Mouse (Mus musculus) CH12.LX (cell line): ENCODE measurements around the gene Fbf1. TPM values are rescaled to one million over a fixed set of nuclear protein-coding genes. Genes with fewer than 3 reads are reported as not detected.

ENCODE experiments used
- DNase-seq: peaks from one replicate; pipeline ENCODE4 v3.0.0-alpha.2; 2013; ENCODE audit errors: extremely low read depth
- H3K27ac ChIP-seq: 2 replicates; pipeline ENCODE4 v1.5.1; 2012; ENCODE audit warnings: low read depth, mild to moderate bottlenecking, control low read depth, moderate library complexity; ENCODE audit not compliant: insufficient read depth
- H3K27me3 ChIP-seq: replicated peaks from 2 replicates; pipeline ENCODE3; 2012; ENCODE audit warnings: inconsistent platforms
- H3K36me3 ChIP-seq, 2 experiments: replicated peaks in 1 of 2; 2 replicates each; pipeline versions ENCODE3 to v1.6.1; 2012; ENCODE audit warnings: inconsistent platforms in 1 of 2, low read length in 1 of 2, mild to moderate bottlenecking in 1 of 2, mixed read lengths in 1 of 2, moderate library complexity in 1 of 2; ENCODE audit not compliant: control insufficient read depth in 1 of 2, insufficient read depth in 1 of 2
- H3K4me1 ChIP-seq, 2 experiments: 2 replicates each; pipeline ENCODE4 v1.6.1; 2012; ENCODE audit warnings: inconsistent platforms in 1 of 2, moderate library complexity in 1 of 2; ENCODE audit not compliant: insufficient read depth in 2 of 2, control insufficient read depth in 1 of 2
- H3K4me2 ChIP-seq: 2 replicates; pipeline ENCODE4 v1.6.1; 2012; ENCODE audit warnings: low read depth, mild to moderate bottlenecking, control low read depth; ENCODE audit not compliant: poor library complexity, insufficient read depth, severe bottlenecking
- H3K4me3 ChIP-seq, 3 experiments: fragments of 150-350 bp in 1 of 3; sonication (generic) in 1 of 3; replicated peaks in 1 of 3; 2 replicates each; pipeline versions ENCODE3 to v1.5.1; 2011 to 2012; ENCODE audit warnings: low read depth in 2 of 3, low read length in 2 of 3, mild to moderate bottlenecking in 2 of 3, moderate library complexity in 2 of 3, control low read depth in 1 of 3, improper control_type of control experiment in 1 of 3, inconsistent platforms in 1 of 3, mixed read lengths in 1 of 3; ENCODE audit not compliant: poor library complexity in 1 of 3
- H3K79me2 ChIP-seq: replicated peaks from 2 replicates; pipeline ENCODE4 v1.6.1; 2012; ENCODE audit warnings: mild to moderate bottlenecking, moderate library complexity; ENCODE audit not compliant: control insufficient read depth, poor library complexity, insufficient read depth, severe bottlenecking; ENCODE audit errors: extremely low read depth
- H3K9ac ChIP-seq: 2 replicates; pipeline ENCODE4 v1.6.1; 2012; ENCODE audit warnings: low read depth, mild to moderate bottlenecking, control low read depth, moderate library complexity; ENCODE audit not compliant: insufficient read depth
- H3K9me3 ChIP-seq: replicated peaks from 2 replicates; pipeline ENCODE3; 2012; ENCODE audit warnings: low read length, inconsistent platforms, mixed read lengths
- BHLHE40 ChIP-seq: IDR thresholded peaks from 2 replicates; pipeline ENCODE4 v1.6.1; 2011; ENCODE audit warnings: mild to moderate bottlenecking, low read depth, low read length, improper control_type of control experiment
- CTCF ChIP-seq, 2 experiments: IDR thresholded peaks in 1 of 2; conservative IDR thresholded peaks in 1 of 2; 2 replicates each; pipeline ENCODE4 v1.5.1; 2011 to 2012; ENCODE audit warnings: low read depth in 2 of 2, low read length in 2 of 2, improper control_type of control experiment in 1 of 2, inconsistent platforms in 1 of 2, mild to moderate bottlenecking in 1 of 2, moderate library complexity in 1 of 2
- E2F4 ChIP-seq: IDR thresholded peaks from 2 replicates; pipeline ENCODE4 v1.6.1; 2011; ENCODE audit warnings: low read depth, low read length, improper control_type of control experiment; ENCODE audit not compliant: insufficient replicate concordance
- JUND ChIP-seq: conservative IDR thresholded peaks from 2 replicates; pipeline ENCODE4 v1.6.1; 2011; ENCODE audit warnings: low read depth, low read length, improper control_type of control experiment
- KAT2A ChIP-seq: IDR thresholded peaks from 2 replicates; pipeline ENCODE4 v1.6.1; 2012; ENCODE audit warnings: low read length, improper control_type of control experiment, inconsistent platforms; ENCODE audit not compliant: insufficient replicate concordance
- MAZ ChIP-seq: IDR thresholded peaks from 2 replicates; pipeline ENCODE4 v1.6.1; 2012; ENCODE audit warnings: low read depth, mild to moderate bottlenecking, inconsistent platforms, low read length, improper control_type of control experiment, moderate library complexity
- MEF2A ChIP-seq: IDR thresholded peaks from 2 replicates; pipeline ENCODE4 v1.6.1; 2014; ENCODE audit warnings: low read depth, mild to moderate bottlenecking, inconsistent platforms, low read length, improper control_type of control experiment, borderline replicate concordance
- MYC ChIP-seq: IDR thresholded peaks from 2 replicates; pipeline ENCODE4 v1.6.1; 2011; ENCODE audit warnings: low read depth, mild to moderate bottlenecking, improper control_type of control experiment, low read length
- NELFE ChIP-seq: IDR thresholded peaks from 2 replicates; pipeline ENCODE4 v1.6.1; 2011; ENCODE audit warnings: low read depth, low read length, improper control_type of control experiment
- NRF1 ChIP-seq: IDR thresholded peaks from 2 replicates; pipeline ENCODE4 v1.6.1; 2014; ENCODE audit warnings: low read depth, mild to moderate bottlenecking, inconsistent platforms, low read length, improper control_type of control experiment, moderate library complexity
- POLR2A ChIP-seq: IDR thresholded peaks from 2 replicates; pipeline ENCODE4 v1.6.1; 2011; ENCODE audit warnings: low read depth, mild to moderate bottlenecking, improper control_type of control experiment, low read length
- POLR2AphosphoS2 ChIP-seq: IDR thresholded peaks from 2 replicates; pipeline ENCODE4 v1.6.1; 2011; ENCODE audit warnings: low read depth, low read length, improper control_type of control experiment
- RAD21 ChIP-seq: IDR thresholded peaks from 2 replicates; pipeline ENCODE4 v1.6.1; 2011; ENCODE audit warnings: low read depth, mild to moderate bottlenecking, low read length, improper control_type of control experiment, moderate library complexity
- SIN3A ChIP-seq: IDR thresholded peaks from 2 replicates; pipeline ENCODE4 v1.6.1; 2012; ENCODE audit warnings: low read length, improper control_type of control experiment, inconsistent platforms
- TCF12 ChIP-seq: IDR thresholded peaks from 2 replicates; pipeline ENCODE4 v1.6.1; 2014; ENCODE audit warnings: low read depth, mild to moderate bottlenecking, inconsistent platforms, low read length, improper control_type of control experiment
- UBTF ChIP-seq: IDR thresholded peaks from 2 replicates; pipeline ENCODE4 v1.6.1; 2012; ENCODE audit warnings: low read depth, mild to moderate bottlenecking, inconsistent platforms, low read length, improper control_type of control experiment, moderate library complexity
- USF2 ChIP-seq: conservative IDR thresholded peaks from 2 replicates; pipeline ENCODE4 v1.6.1; 2011; ENCODE audit warnings: low read depth, low read length, improper control_type of control experiment
- ZC3H11A ChIP-seq: IDR thresholded peaks from 2 replicates; pipeline ENCODE4 v1.6.1; 2012; ENCODE audit warnings: low read depth, mild to moderate bottlenecking, inconsistent platforms, low read length, improper control_type of control experiment
- ZKSCAN1 ChIP-seq: IDR thresholded peaks from 2 replicates; pipeline ENCODE4 v1.6.1; 2012; ENCODE audit warnings: low read depth, inconsistent platforms, low read length, improper control_type of control experiment, borderline replicate concordance
- ZNF384 ChIP-seq: IDR thresholded peaks from 2 replicates; pipeline ENCODE4 v1.6.1; 2012; ENCODE audit warnings: low read depth, low read length, improper control_type of control experiment, inconsistent platforms
- dilution Hi-C: fragments of 300-500 bp; cut with MboI; formaldehyde crosslinking; loops from 2 replicates; pipeline ENCODE4 v1.14.3; 2020; ENCODE audit warnings: low sequenced_read_pairs; ENCODE audit not compliant: extremely low pct_unique_long_range_greater_than_20kb, extremely low pct_ligation_motif_present
- in situ Hi-C: fragments of 300-500 bp; cut with MboI; formaldehyde crosslinking; loops from 3 replicates; pipeline ENCODE4 v1.14.3; 2019; ENCODE audit warnings: low sequenced_read_pairs, low pct_ligation_motif_present, low pct_unique_long_range_greater_than_20kb, mixed read lengths
- polyA plus RNA-seq: library from polyadenylated mRNA; unstranded; fragments of >175 nt; gene quantifications from 2 replicates; pipeline ENCODE4 v1.2.1, GENCODE M21; 2012; ENCODE audit warnings: low read depth; ENCODE audit not compliant: insufficient read length
- total RNA-seq, 2 experiments: library from RNA; depleted of rRNA; stranded (reverse); fragments of 300-350 nt in 1 of 2; fragments of >200 nt in 1 of 2; gene quantifications; 2 replicates each; pipeline ENCODE4 v1.2.3; 2012 to 2014

Fbf1 gene
- total and polyA plus RNA-seq, 3 experiments = 23.9 to 44.8 (median 39.0) TPM

GRCm38 (mm10) chr11:116117819-116118218 lies 50.1 kb downstream of the Fbf1 start:
- DNase-seq = no peak
- in situ Hi-C loops = no loop called here

GRCm38 (mm10) chr11:116117241-116117640 lies 50.7 kb downstream of the Fbf1 start:
- no peaks in the 10 kb centered on the region for H3K27me3 ChIP-seq
- H3K9me3 ChIP-seq = no peaks in the 10 kb centered on the region
- no peak overlapping the region for H3K4me2 ChIP-seq
- H3K27ac ChIP-seq = no peak overlapping the region
- H3K4me1 ChIP-seq = peaks cover 0 to 2% of the 10 kb centered on the region in 2 experiments; a peak in 2 of 4 replicates
- in situ Hi-C loops = no loop called here
- no peak for DNase-seq
- TF ChIP-seq MAZ = no peak
- no peak for TF ChIP-seq TCF12
- no peak for TF ChIP-seq JUND
- TF ChIP-seq POLR2A = no peak
- TF ChIP-seq NRF1 = no peak
- no peak for TF ChIP-seq POLR2AphosphoS2
- no peak for TF ChIP-seq ZC3H11A
- TF ChIP-seq USF2 = no peak
- no peak for TF ChIP-seq RAD21
- no peak for TF ChIP-seq E2F4
- no peak for TF ChIP-seq MYC
- no peak for TF ChIP-seq ZKSCAN1
- no peak for TF ChIP-seq ZNF384
- no peak for TF ChIP-seq UBTF
- no peak for TF ChIP-seq NELFE
- TF ChIP-seq CTCF (conservative IDR thresholded peaks at IDR 0.05 in 1 of 2, IDR thresholded peaks at IDR 0.05 in 1 of 2; ENCODE audit: low read depth in 2 of 2, low read length in 2 of 2) = no peak
- no peak for TF ChIP-seq KAT2A
- TF ChIP-seq MEF2A = no peak
- TF ChIP-seq SIN3A = no peak
- TF ChIP-seq BHLHE40 = no peak
- H3K36me3 ChIP-seq = peaks cover 0 to 4% of the 10 kb centered on the region in 2 experiments
- no peak overlapping the region for H3K4me3 ChIP-seq
- H3K9ac ChIP-seq = no peak overlapping the region
- dilution Hi-C loops = no loop called here
- no peaks in the 10 kb centered on the region for H3K79me2 ChIP-seq

More at GRCm38 (mm10) chr11:116117819-116118218, 50.1 kb downstream of the Fbf1 start:
- H3K4me2 ChIP-seq = no peak overlapping the region
- H3K9me3 ChIP-seq = no peaks in the 10 kb centered on the region
- no peaks in the 10 kb centered on the region for H3K79me2 ChIP-seq
- no peak overlapping the region for H3K4me3 ChIP-seq
- no peaks in the 10 kb centered on the region for H3K27me3 ChIP-seq
- H3K9ac ChIP-seq = no peak overlapping the region
- H3K4me1 ChIP-seq = peaks cover 0 to 2% of the 10 kb centered on the region in 2 experiments; a peak in 2 of 4 replicates
- dilution Hi-C loops = no loop called here
- peak; percentile 44 to 53; a peak in 3 of 4 replicates for TF ChIP-seq CTCF (conservative IDR thresholded peaks at IDR 0.05 in 1 of 2, IDR thresholded peaks at IDR 0.05 in 1 of 2; ENCODE audit: low read depth in 2 of 2, low read length in 2 of 2)
- TF ChIP-seq BHLHE40 = no peak
- H3K36me3 ChIP-seq = peaks cover 0 to 8% of the 10 kb centered on the region in 2 experiments
- H3K27ac ChIP-seq = no peak overlapping the region
